Mouse (Mus musculus): ENCODE results near the gene Thsd4. TPM values are rescaled to one million over a fixed set of nuclear protein-coding genes. Genes with fewer than 3 reads are reported as not detected.

Thsd4 gene
- total and polyA plus RNA-seq, 2 experiments = 0.70 to 0.92 TPM

- TF ChIP-seq POLR2A (IDR thresholded peaks at IDR 0.05; ENCODE audit: extremely low read depth, insufficient read depth, low read length) = no peak
- TF ChIP-seq CTCF (IDR thresholded peaks at IDR 0.05; ENCODE audit: low read depth, low read length) = no peak
- no peak for DNase-seq (ENCODE audit: extremely low read depth, low read depth, low spot score)
- Histone ChIP-seq H3K27ac (replicated peaks; ENCODE audit: insufficient read depth, low read depth, low read length) (no peak overlapping the region), H3K79me2 (ENCODE audit: control insufficient read depth, insufficient read depth, low read length) (no peaks in the 10 kb centered on the region), H3K4me3 (ENCODE audit: insufficient read depth, low read depth, low read length) (no peak overlapping the region), H3K4me1 (ENCODE audit: control insufficient read depth, insufficient read depth, low read length) (no peaks in the 10 kb centered on the region), H3K9ac (ENCODE audit: low read depth, low read length) (no peak overlapping the region), H3K36me3 (ENCODE audit: control insufficient read depth, insufficient read depth, low read length) (no peaks in the 10 kb centered on the region), H3K27me3 (ENCODE audit: control insufficient read depth, insufficient read depth, low read length) (peaks cover 4% of the 10 kb centered on the region; the same call in 1 of the 2 replicates)
- WGBS = 70% methylated on average over 5 of the region's 5 CpGs
These were observed 4.3 kb upstream of the Thsd4 start for GRCm38 (mm10) chr9:60526195-60526594.

GRCm38 (mm10) chr9:60521143-60521542 is 703 bp downstream of the Thsd4 start:
- TF ChIP-seq CTCF (IDR thresholded peaks at IDR 0.05; ENCODE audit: low read depth, low read length) (no peak), POLR2A (IDR thresholded peaks at IDR 0.05; ENCODE audit: extremely low read depth, insufficient read depth, low read length) (no peak)
- 33% methylated on average over 5 of the region's 5 CpGs for WGBS
- no peak for DNase-seq (ENCODE audit: extremely low read depth, low read depth, low spot score)
- Histone ChIP-seq H3K36me3 (ENCODE audit: control insufficient read depth, insufficient read depth, low read length) (no peaks in the 10 kb centered on the region), H3K4me3 (ENCODE audit: insufficient read depth, low read depth, low read length) (no peak overlapping the region), H3K79me2 (ENCODE audit: control insufficient read depth, insufficient read depth, low read length) (no peaks in the 10 kb centered on the region), H3K9ac (ENCODE audit: low read depth, low read length) (no peak overlapping the region), H3K27ac (replicated peaks; ENCODE audit: insufficient read depth, low read depth, low read length) (no peak overlapping the region), H3K4me1 (ENCODE audit: control insufficient read depth, insufficient read depth, low read length) (no peaks in the 10 kb centered on the region), H3K27me3 (ENCODE audit: control insufficient read depth, insufficient read depth, low read length) (peaks cover 4% of the 10 kb centered on the region; the same call in 1 of the 2 replicates)

DNA sequence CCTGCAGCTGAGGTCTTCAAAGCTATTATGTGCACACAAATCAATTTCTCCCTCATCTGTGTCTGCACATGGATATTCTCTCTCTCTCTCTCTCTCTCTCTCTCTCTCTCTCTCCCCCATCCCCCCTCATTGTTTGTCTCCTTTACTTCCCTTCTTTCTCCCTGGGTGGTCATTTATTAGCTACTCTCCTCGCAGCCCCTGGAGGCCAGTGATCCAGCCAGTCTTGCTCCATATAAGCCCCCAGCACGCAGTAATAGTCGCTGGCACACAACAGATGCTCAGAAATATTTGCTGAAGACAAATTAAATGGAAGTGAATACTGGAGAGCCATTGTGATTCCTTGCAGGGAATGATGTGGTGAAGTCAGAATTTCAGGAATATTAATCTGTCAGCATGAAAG is 2.2 kb downstream of the Thsd4 start:
- 67% methylated on average over 3 of the region's 3 CpGs for WGBS
- no peak overlapping the region for H3K9ac ChIP-seq (ENCODE audit: low read depth, low read length)

DNA sequence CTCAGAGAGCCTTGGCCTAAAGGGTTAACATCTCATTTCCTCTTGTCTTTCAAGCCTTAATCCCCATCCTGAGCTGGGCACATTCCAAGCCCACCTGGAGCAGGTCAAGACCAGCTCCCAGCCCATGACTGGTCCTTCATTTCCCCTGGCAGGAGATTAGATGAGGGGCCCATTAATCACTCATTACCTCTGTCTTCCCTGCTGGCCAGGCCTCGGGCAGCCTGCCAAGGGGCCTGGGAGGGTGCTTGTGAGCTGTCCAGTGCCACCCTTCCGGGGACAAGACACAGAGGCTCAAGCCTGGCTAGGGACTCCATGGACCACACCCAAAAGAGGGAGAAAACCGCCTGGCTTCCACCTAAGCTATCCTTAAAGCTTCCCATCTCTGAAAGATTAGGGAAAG is 3.6 kb downstream of the Thsd4 start:
- Histone ChIP-seq H3K79me2 (ENCODE audit: control insufficient read depth, insufficient read depth, low read length) (no peaks in the 10 kb centered on the region), H3K9ac (ENCODE audit: low read depth, low read length) (no peak overlapping the region), H3K36me3 (ENCODE audit: control insufficient read depth, insufficient read depth, low read length) (no peaks in the 10 kb centered on the region), H3K4me3 (ENCODE audit: insufficient read depth, low read depth, low read length) (no peak overlapping the region), H3K27ac (replicated peaks; ENCODE audit: insufficient read depth, low read depth, low read length) (no peak overlapping the region), H3K27me3 (ENCODE audit: control insufficient read depth, insufficient read depth, low read length) (peaks cover 4% of the 10 kb centered on the region; the same call in 1 of the 2 replicates), H3K4me1 (ENCODE audit: control insufficient read depth, insufficient read depth, low read length) (no peaks in the 10 kb centered on the region)
- WGBS = 58% methylated on average over 3 of the region's 3 CpGs
- no peak for DNase-seq (ENCODE audit: extremely low read depth, low read depth, low spot score)
- no peak for TF ChIP-seq CTCF (IDR thresholded peaks at IDR 0.05; ENCODE audit: low read depth, low read length)
- no peak for TF ChIP-seq POLR2A (IDR thresholded peaks at IDR 0.05; ENCODE audit: extremely low read depth, insufficient read depth, low read length)

More for the DNA sequence above, 2.2 kb downstream of the Thsd4 start:
- H3K4me3 ChIP-seq (ENCODE audit: insufficient read depth, low read depth, low read length) = no peak overlapping the region
- no peaks in the 10 kb centered on the region for H3K4me1 ChIP-seq (ENCODE audit: control insufficient read depth, insufficient read depth, low read length)
- peaks cover 4% of the 10 kb centered on the region; the same call in 1 of the 2 replicates for H3K27me3 ChIP-seq (ENCODE audit: control insufficient read depth, insufficient read depth, low read length)
- H3K79me2 ChIP-seq (ENCODE audit: control insufficient read depth, insufficient read depth, low read length) = no peaks in the 10 kb centered on the region
- no peak overlapping the region for H3K27ac ChIP-seq (replicated peaks; ENCODE audit: insufficient read depth, low read depth, low read length)
- no peak for DNase-seq (ENCODE audit: extremely low read depth, low read depth, low spot score)
- TF ChIP-seq POLR2A (IDR thresholded peaks at IDR 0.05; ENCODE audit: extremely low read depth, insufficient read depth, low read length) (no peak), CTCF (IDR thresholded peaks at IDR 0.05; ENCODE audit: low read depth, low read length) (no peak)
- no peaks in the 10 kb centered on the region for H3K36me3 ChIP-seq (ENCODE audit: control insufficient read depth, insufficient read depth, low read length)

- H3K27ac ChIP-seq (replicated peaks; ENCODE audit: insufficient read depth, low read depth, low read length) = no peak overlapping the region
- no peak overlapping the region for H3K4me3 ChIP-seq (ENCODE audit: insufficient read depth, low read depth, low read length)
- H3K9ac ChIP-seq (ENCODE audit: low read depth, low read length) = no peak overlapping the region
- H3K4me1 ChIP-seq (ENCODE audit: control insufficient read depth, insufficient read depth, low read length) = no peaks in the 10 kb centered on the region
- no peaks in the 10 kb centered on the region for H3K36me3 ChIP-seq (ENCODE audit: control insufficient read depth, insufficient read depth, low read length)
- DNase-seq (ENCODE audit: extremely low read depth, low read depth, low spot score) = no peak
- 61% methylated on average over 4 of the region's 4 CpGs for WGBS
- H3K79me2 ChIP-seq (ENCODE audit: control insufficient read depth, insufficient read depth, low read length) = no peaks in the 10 kb centered on the region
- TF ChIP-seq POLR2A (IDR thresholded peaks at IDR 0.05; ENCODE audit: extremely low read depth, insufficient read depth, low read length) (no peak), CTCF (IDR thresholded peaks at IDR 0.05; ENCODE audit: low read depth, low read length) (no peak)
- H3K27me3 ChIP-seq (ENCODE audit: control insufficient read depth, insufficient read depth, low read length) = peaks cover 4% of the 10 kb centered on the region; the same call in 1 of the 2 replicates
These were observed 4.7 kb downstream of the Thsd4 start for GRCm38 (mm10) chr9:60517148-60517547.

DNA sequence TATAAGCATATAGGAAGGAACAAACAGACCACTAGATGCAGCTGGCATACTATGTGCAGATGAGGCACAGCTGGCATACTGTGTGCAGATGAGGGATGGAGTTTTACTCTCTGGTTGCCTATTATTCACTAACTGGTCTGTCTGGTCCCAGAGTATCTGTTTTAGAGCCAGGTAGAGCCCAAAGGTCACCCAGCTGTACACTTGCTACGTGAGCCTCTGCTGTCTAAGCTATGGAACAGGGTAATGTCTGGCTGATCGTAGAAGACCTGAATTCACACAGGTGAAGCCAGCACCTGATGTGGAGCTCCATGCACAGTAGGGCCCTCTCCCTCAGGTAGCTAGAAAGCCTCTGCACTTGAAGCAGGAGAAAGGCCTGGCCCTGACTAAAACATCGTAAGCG is 5.5 kb downstream of the Thsd4 start:
- no peaks in the 10 kb centered on the region for H3K79me2 ChIP-seq (ENCODE audit: control insufficient read depth, insufficient read depth, low read length)
- H3K4me3 ChIP-seq (ENCODE audit: insufficient read depth, low read depth, low read length) = no peak overlapping the region
- H3K9ac ChIP-seq (ENCODE audit: low read depth, low read length) = no peak overlapping the region
- H3K27ac ChIP-seq (replicated peaks; ENCODE audit: insufficient read depth, low read depth, low read length) = no peak overlapping the region
- H3K36me3 ChIP-seq (ENCODE audit: control insufficient read depth, insufficient read depth, low read length) = no peaks in the 10 kb centered on the region
- no peaks in the 10 kb centered on the region for H3K4me1 ChIP-seq (ENCODE audit: control insufficient read depth, insufficient read depth, low read length)
- no peak for DNase-seq (ENCODE audit: extremely low read depth, low read depth, low spot score)
- WGBS = 86% methylated on average over 4 of the region's 4 CpGs
- H3K27me3 ChIP-seq (ENCODE audit: control insufficient read depth, insufficient read depth, low read length) = no peaks in the 10 kb centered on the region
- TF ChIP-seq CTCF (IDR thresholded peaks at IDR 0.05; ENCODE audit: low read depth, low read length) (no peak), POLR2A (IDR thresholded peaks at IDR 0.05; ENCODE audit: extremely low read depth, insufficient read depth, low read length) (no peak)
